Mouse (Mus musculus) T-cell, adult 2 months (primary cell): ENCODE measurements around the gene Zbtb41.

Experiments used
- DNase-seq: peaks from one replicate; pipeline ENCODE4 v3.0.0; 2022; ENCODE audit warnings: low spot score

Gene Zbtb41

GRCm38 (mm10) chr1:139478898-139479297 lies 56.8 kb downstream of the Zbtb41 start:
- no peak for DNase-seq

- DNase-seq: no peak
These were observed 58.2 kb downstream of the Zbtb41 start for GRCm38 (mm10) chr1:139480246-139480645.

- no peak for DNase-seq
These were observed 59.1 kb downstream of the Zbtb41 start for GRCm38 (mm10) chr1:139481146-139481545.

GRCm38 (mm10) chr1:139494630-139495029 lies 72.5 kb downstream of the Zbtb41 start:
- no peak for DNase-seq

- no peak for DNase-seq
These were observed 73.3 kb downstream of the Zbtb41 start for GRCm38 (mm10) chr1:139495408-139495807.

GRCm38 (mm10) chr1:139496212-139496611 lies 74.1 kb downstream of the Zbtb41 start:
- no peak for DNase-seq

- DNase-seq: no peak
These were observed 77.7 kb downstream of the Zbtb41 start for GRCm38 (mm10) chr1:139499751-139500150.

- DNase-seq: no peak
These were observed 79.2 kb downstream of the Zbtb41 start, which contains the start of gene F13b for GRCm38 (mm10) chr1:139501258-139501752. TSS of gene F13b (plus strand) at chr1:139501702.
